Mouse (Mus musculus): Measurements from ENCODE around the gene Diaph3.

- no peak for TF ChIP-seq EP300 (IDR thresholded peaks at IDR 0.05; ENCODE audit: insufficient read depth, low read depth, low read length)
- TF ChIP-seq POLR2A (IDR thresholded peaks at IDR 0.05; ENCODE audit: insufficient read depth, low read depth, low read length): no peak
These were observed 420.0 kb downstream of the Diaph3 start for GRCm38 (mm10) chr14:86721082-86721481.
